13 mouse cellular contexts compared by ENCODE assay signal in genomic region chr1:127242888-127243588, GRCm38 (mm10). TPM values are rescaled to one million over a fixed set of nuclear protein-coding genes. Genes with fewer than 3 reads are reported as not detected.
DNase-seq lines count a peak whose midpoint lies in the region; ATAC-seq lines count a peak whose summit lies in the region.
"Had no signal": no experiment of that assay in that cellular context is flagged by ENCODE, and none has a peak within 500 bp of the region (broad histone marks: within the 10 kb centered on the region; RNA-seq: fewer than 3 reads in every experiment).

No protein-coding gene starts in this region.

- no peaks in the 10 kb centered on the region for H3K9me3 ChIP-seq in kidney, embryonic 15.5 days (replicated peaks)
- no peaks in the 10 kb centered on the region for H3K9me3 ChIP-seq in kidney, embryonic 14.5 days (ENCODE audit: control insufficient read depth, low read length)
- H3K9me3 ChIP-seq: neural tube, embryonic 12.5 days had no signal

- no peaks in the 10 kb centered on the region for H3K27me3 ChIP-seq in kidney, embryonic 15.5 days
- no peaks in the 10 kb centered on the region for H3K27me3 ChIP-seq in kidney, embryonic 14.5 days (ENCODE audit: control insufficient read depth, insufficient read depth, low read length)
- H3K27me3 ChIP-seq: neural tube, embryonic 12.5 days had no signal

- DNase-seq in adipocyte (ENCODE audit: low spot score): peak; percentile 34
- no peak for DNase-seq in right cerebral cortex, postnatal 14 days
- no peak for DNase-seq in cerebellum, postnatal 25 days
- DNase-seq: cerebellum, adult 8-10 months; kidney, adult 11 months; layer of hippocampus, postnatal 36 days; lung, embryonic 14.5 days had no signal

- peaks cover 22% of the 10 kb centered on the region for H3K4me1 ChIP-seq in kidney, embryonic 15.5 days
- H3K4me1 ChIP-seq in kidney, embryonic 14.5 days (ENCODE audit: control insufficient read depth, insufficient read depth, low read length): peaks cover 10% of the 10 kb centered on the region

- ATAC-seq in kidney, embryonic 15.5 days (replicated peaks; ENCODE audit: low FRiP score): no peak
- ATAC-seq in kidney, embryonic 14.5 days (ENCODE audit: low FRiP score, low TSS enrichment): no peak
- peak; percentile 63 for ATAC-seq in granulocyte monocyte progenitor cell, adult 5-6 weeks (replicated peaks; ENCODE audit: poor library complexity, severe bottlenecking)
- ATAC-seq in megakaryocyte, adult 5-6 weeks (ENCODE audit: poor library complexity, severe bottlenecking): peak; percentile 70

- H3K4me3 ChIP-seq in kidney, embryonic 15.5 days (replicated peaks): no peak overlapping the region
- H3K4me3 ChIP-seq in kidney, embryonic 14.5 days (ENCODE audit: low read length): no peak overlapping the region
- H3K4me3 ChIP-seq: erythroblast, embryonic 14.5 days; neural tube, embryonic 12.5 days had no signal

- 63% methylated on average over 6 of the region's 6 CpGs for WGBS in kidney, embryonic 15.5 days
- WGBS in kidney, embryonic 14.5 days: 66% methylated on average over 6 of the region's 6 CpGs

- no peak overlapping the region for H3K9ac ChIP-seq in kidney, embryonic 15.5 days
- no peak overlapping the region for H3K9ac ChIP-seq in kidney, embryonic 14.5 days (ENCODE audit: low read depth, low read length)
- H3K9ac ChIP-seq: lung, embryonic 14.5 days; neural tube, embryonic 12.5 days had no signal

- no peaks in the 10 kb centered on the region for H3K36me3 ChIP-seq in kidney, embryonic 15.5 days
- no peaks in the 10 kb centered on the region for H3K36me3 ChIP-seq in kidney, embryonic 14.5 days (ENCODE audit: control insufficient read depth, insufficient read depth, low read length)
- H3K36me3 ChIP-seq: neural tube, embryonic 12.5 days had no signal

- H3K27ac ChIP-seq in kidney, embryonic 15.5 days: 0 out of 2 replicates have a peak overlapping the region, but pooled peaks have one; percentile 11
- no peak overlapping the region for H3K27ac ChIP-seq in kidney, embryonic 14.5 days (ENCODE audit: low read depth, low read length)
- H3K27ac ChIP-seq: neural tube, embryonic 12.5 days had no signal

- H3K4me2 ChIP-seq in kidney, embryonic 15.5 days: no peak overlapping the region
- H3K4me2 ChIP-seq in kidney, embryonic 14.5 days (replicated peaks; ENCODE audit: low read depth, low read length): no peak overlapping the region
- H3K4me2 ChIP-seq: lung, embryonic 14.5 days; neural tube, embryonic 12.5 days had no signal

RNA-seq across cellular contexts. Expression of gene Mgat5, which starts 38.2 kb away (rescaled TPM):
- polyA plus RNA-seq in kidney, embryonic 15.5 days (2015; fragmentation: Nextera tagmentation; extraction: Ambion mirVana): 8.2 and 8.6 TPM in 2 replicates
- 8.4 and 11.0 TPM in 2 replicates for polyA plus RNA-seq in kidney, embryonic 14.5 days (2014; fragmentation: Nextera tagmentation; extraction: Ambion mirVana)
- 78.8 and 93.3 TPM in 2 replicates for total RNA-seq in granulocyte monocyte progenitor cell, adult 5-6 weeks (2014; fragmentation: Nextera tagmentation)
- 80.5 and 82.1 TPM in 2 replicates for total RNA-seq in granulocyte monocyte progenitor cell, adult 5-6 weeks (2017)
- total RNA-seq in megakaryocyte, adult 5-6 weeks (2015): 15.9 and 17.2 TPM in 2 replicates
- total RNA-seq in megakaryocyte, adult 5-6 weeks (2017): 14.4 and 19.0 TPM in 2 replicates

Comparison
In these comparisons a context has a peak if more than half of its experiments do, and no peak if none do; other contexts are left out.
1. ATAC-seq: peak in granulocyte monocyte progenitor cell, adult 5-6 weeks (single experiment) and megakaryocyte, adult 5-6 weeks (single experiment); none in kidney, embryonic 15.5 days (single experiment) and kidney, embryonic 14.5 days (single experiment).